Mouse (Mus musculus) liver, embryonic 14.5 days (tissue): ENCODE measurements around the gene Fgfr2.

ENCODE experiments used
- CTCF ChIP-seq: IDR thresholded peaks from 2 replicates; pipeline ENCODE4 v1.5.1; 2016; ENCODE audit warnings: antibody characterized with exemption, low read depth, control low read depth
- EP300 ChIP-seq: IDR thresholded peaks from 2 replicates; pipeline ENCODE4 v1.6.1; 2016; ENCODE audit warnings: antibody characterized with exemption, low read depth

- no peak for TF ChIP-seq CTCF
- no peak for TF ChIP-seq EP300
Measured at GRCm38 (mm10) chr7:130692392-130692942, 2430.7 kb downstream of the Fgfr2 start.
